Mouse (Mus musculus) retina, postnatal 1 day (tissue): ENCODE data around the gene Cbx4.

ENCODE experiments used
- DNase-seq: peaks from one replicate; pipeline ENCODE4 v3.0.0-alpha.2; 2012

The Cbx4 gene

GRCm38 (mm10) chr11:119084446-119085278 lies 1.4 kb downstream of the Cbx4 start:
- DNase-seq, result peak; percentile 72

GRCm38 (mm10) chr11:119083724-119084445 lies 2.1 kb downstream of the Cbx4 start:
- peak; percentile 46 for DNase-seq

DNA sequence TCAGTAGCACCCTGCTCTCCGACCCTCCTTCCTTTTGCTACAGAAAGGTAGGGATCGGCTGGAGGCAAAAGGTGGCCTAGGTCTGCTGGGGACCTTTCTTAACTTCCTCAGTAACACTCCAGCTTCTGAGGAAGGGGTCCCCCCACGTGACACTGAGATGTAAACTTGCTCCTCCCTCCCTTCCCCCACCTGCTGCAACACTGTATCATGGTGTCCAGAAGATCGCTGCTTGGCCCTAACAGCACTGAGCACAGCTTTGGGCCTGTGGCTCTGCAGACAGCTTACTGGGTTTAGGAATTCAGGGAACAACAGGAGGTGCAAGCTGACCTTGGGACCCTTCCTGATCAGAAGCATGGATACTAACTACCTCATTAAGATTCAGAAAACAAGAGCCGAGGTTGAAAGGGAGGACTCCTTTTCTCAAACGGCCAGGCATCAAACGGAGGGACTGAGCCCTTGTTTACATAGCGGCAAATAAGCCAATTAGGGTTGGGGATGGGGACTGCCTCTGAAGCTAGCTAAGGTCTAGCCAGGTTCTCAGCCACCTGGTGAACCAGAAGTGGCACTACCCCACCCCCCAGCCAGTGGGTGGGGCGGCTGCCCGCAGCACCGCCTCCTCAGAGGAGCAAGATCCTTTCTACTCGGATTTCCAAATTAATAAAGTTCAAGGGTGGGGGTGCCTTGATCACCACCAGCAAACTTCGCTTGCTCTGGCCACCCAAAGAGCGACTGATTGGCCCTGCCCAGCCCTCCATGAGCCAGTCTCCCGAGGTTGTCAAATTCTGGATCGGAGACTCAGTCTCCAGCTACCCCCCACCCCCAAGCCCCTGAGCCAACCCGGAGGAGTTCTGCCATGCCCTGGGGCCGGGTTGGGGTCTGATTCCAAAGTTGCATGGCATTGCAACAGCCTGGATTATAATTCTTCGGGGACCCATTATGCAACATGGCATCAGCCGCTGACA lies 3.1 kb downstream of the Cbx4 start:
- DNase-seq, result peak; percentile 59

DNA sequence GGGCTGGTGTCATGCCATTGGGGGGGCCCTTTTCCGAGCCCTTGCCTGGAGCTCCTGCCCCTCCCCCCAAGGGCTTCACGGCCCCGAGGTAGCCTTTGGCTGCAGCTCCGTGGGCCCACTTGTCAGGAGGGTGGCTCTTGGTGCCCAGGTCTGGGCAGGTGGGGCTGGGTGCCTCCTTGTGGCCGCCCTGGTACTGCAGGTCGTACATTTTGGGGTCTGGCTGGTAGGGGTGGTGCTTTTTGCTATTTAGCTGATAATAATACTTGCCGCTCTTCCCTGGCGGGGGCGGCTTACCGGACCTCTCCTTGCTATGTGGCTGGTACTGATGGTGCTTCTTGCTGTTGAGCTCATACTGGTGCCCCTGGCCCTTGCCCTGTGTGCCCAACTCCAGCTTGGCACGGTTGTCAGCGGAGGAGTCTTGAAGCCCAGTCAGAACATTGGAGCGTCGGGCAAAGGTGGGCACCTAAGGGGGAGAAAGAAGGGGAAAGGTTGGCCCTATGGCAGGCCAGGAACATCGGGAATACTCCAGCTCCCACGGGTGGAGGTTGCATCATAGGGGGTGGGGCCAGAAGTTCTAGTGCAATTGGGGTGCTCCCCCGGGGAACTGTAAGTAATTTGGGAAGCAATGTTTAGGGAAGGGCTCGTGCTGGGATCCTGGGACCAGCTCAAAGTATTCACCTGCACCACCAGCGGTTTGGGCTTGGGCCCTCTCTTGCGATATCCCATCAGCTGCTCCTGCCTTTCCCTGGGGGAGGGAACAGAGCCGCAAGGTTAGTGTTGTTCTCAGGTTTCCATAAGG lies 4.0 kb downstream of the Cbx4 start:
- peak; percentile 58 for DNase-seq

DNA sequence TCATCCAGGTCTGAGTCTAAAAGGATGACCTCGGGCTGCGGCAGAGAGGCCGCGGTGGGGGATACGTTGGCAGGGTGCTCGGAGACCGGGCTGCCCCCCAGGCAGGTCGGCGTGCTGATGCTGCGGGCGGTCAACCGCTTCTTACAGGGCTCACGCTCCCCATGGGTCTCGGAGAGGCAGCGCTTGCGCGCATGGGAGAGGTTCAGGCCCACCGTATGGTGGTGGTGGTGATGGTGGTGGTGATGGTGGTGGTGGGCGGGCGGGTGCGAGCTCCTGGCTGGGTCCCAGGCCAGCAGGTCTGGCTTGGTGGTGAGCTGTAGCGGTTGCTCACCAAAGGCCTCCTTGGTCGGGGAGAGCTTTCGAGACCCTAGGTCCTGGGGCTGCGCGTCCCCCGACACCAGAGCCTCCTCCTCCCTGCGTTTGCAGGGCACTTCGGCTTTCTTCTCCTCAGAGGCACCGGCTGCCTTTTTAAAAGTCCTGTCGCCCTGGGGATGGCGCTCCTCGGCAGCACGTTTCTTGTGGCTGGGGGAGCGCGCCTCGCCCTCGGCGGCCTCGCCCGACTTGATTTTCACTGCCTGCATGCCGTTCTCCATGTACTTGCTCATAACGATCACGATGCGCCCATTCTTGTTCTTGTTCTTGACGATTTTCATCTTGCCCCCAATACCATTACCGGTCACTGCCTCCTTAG lies 4.7 kb downstream of the Cbx4 start:
- no peak for DNase-seq

- no peak for DNase-seq
These were observed 5.4 kb downstream of the Cbx4 start for GRCm38 (mm10) chr11:119080461-119081147.

- no peak for DNase-seq
These were observed 6.6 kb downstream of the Cbx4 start for GRCm38 (mm10) chr11:119079445-119079837.

DNA sequence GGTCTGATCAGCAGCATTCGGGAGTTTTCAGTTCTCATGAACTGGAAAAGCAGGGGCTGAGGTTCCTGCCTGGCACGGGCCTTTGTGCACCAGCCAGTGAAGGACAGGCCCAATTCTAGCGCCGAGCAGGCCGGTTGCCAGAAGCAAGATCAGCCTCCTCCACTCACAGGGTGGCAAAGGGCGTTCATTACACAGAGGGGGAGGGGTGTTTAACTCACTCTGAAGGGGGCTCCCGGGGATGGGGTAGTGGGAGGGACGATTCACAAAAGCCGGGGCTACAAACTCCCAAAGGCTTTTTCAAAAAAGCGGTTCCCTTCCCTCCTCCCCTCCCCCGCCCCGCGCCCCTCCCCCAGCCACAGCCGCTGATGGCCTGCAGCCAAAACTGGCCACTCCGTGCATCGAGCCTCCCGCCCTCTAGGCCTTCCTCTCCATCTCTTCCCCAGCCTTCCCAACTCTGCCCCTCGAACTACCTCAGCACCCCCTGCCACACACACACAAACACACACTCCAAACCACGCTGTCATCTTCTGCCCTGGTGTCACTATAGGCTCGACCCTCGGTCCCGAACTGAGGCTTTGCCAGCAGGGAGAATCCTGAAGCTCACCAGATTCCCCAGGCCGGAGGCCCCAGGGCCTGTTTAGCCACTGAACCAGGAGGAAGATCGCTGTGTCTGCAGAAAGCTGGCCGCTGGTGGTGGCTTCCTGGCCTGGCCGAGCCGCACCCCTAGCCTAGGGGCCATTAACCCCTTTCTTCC lies 7.2 kb downstream of the Cbx4 start:
- DNase-seq, result peak; percentile 88

- DNase-seq, result no peak
These were observed 8.3 kb downstream of the Cbx4 start for GRCm38 (mm10) chr11:119077755-119078154.

DNA sequence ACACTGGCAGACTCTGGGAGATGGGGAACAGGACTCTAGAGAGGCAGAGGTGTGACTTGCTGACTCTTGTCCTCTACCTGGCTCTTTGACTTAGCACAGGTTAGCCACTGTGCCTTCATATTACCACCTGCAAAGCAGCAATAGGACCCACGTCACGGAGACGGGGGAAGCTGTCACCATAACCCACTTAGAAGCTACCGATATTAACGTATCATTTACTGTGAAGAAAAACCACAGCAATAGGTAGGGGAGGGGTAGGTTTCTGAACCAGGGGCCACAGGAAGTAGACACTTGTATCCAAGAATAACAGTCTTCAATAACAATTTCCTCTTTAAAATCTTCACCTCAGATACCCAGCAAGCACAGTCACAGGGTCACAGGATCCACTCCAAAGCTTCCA lies 10.2 kb downstream of the Cbx4 start:
- no peak for DNase-seq

GRCm38 (mm10) chr11:119073876-119074433 lies 12.1 kb downstream of the Cbx4 start:
- no peak for DNase-seq

GRCm38 (mm10) chr11:119072986-119073385 lies 13.0 kb downstream of the Cbx4 start:
- no peak for DNase-seq

DNA sequence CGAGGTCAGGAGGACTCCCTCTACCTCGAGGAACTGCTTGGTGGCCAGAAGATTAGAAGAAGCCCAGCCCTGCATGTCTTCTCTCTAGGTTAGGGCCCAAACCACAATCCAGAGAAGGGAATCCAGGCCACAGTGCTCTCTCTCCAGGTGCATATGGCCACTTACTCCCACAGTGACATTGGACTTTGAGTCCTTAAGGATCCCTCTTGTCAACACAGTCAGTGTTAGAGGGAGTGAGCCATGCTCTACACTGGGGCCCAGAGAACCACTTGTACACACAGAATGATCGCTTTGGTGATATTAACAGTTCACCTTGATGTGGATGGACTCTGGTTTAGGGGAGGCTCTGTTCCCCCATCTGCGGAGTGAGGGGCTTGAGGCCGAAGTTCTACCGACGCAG lies 13.8 kb downstream of the Cbx4 start:
- DNase-seq, result no peak

GRCm38 (mm10) chr11:119066841-119067240 lies 19.2 kb downstream of the Cbx4 start:
- no peak for DNase-seq

DNA sequence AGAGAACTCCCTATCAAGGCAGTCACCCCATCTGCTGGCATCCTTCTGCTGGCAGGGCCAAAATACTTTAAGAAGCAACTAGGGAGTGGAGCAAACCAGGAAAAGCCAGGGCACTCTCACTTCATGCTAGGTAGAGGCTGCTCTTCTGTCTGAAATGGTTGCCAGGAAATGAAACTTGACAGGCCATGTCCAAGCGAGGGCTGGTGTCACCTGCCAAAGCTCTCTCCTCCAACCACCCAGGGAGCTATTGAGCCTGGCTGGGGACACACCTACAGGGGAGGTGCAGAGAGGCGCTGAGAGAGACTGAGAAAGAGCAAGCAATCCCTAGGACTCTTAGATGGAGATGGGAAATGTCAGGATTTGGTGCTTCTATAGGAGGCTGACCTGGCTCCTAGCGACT lies 26.8 kb downstream of the Cbx4 start:
- no peak for DNase-seq

DNA sequence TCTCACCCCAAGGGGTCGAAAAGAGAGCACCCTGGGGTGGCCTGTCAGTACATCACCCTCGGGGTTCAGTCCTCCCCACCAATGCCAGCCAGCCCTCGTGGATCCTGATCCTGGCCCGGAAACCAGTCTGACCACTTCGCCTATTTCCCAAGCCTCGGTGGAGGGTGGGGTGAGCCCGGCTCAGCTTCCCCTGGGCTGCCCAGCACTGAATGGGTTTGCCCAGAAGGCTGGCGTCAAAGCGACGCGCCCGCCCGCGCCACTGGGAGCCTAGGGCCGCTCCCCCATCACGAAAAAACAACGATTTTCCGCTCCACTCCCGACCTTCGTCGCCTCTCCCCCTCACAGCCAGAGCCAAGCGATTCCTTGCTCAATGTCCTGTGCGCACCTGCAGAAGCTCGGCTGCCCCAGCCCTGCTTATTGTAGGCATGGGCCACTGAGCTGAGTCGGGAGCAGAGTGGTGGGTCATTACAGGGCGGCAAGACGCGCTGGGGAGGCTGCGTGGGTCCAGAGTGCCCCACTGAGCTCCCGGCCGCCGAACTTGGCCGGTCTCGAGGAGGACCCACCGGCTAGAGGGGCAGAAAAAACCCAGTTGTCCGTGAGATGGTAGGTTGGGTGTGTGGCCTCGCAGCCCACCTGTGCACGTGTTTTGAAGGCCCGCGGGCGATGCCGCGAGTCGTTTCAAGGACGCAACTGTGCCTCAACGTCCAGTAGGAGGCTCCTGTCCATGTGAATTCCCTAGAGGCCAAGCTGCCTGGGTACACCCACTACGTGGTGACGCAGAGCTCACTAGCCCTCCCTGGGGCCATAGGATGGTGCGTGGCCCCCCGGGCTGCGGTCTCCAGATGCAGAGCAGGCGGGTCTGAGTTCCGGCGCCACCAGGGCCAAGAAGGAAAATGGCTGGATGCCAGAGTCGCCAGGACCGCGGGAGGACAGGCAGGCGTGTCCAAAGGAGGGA lies 27.7 kb downstream of the Cbx4 start:
- peak; percentile 76 for DNase-seq

GRCm38 (mm10) chr11:119057291-119057690 lies 28.7 kb downstream of the Cbx4 start:
- no peak for DNase-seq
